Mouse (Mus musculus): ENCODE measurements around the gene Slit1.

- TF ChIP-seq POLR2A (IDR thresholded peaks at IDR 0.05; ENCODE audit: control insufficient read depth, extremely low read depth, insufficient read depth, low read length, poor library complexity) (no peak), CTCF (IDR thresholded peaks at IDR 0.05; ENCODE audit: borderline replicate concordance, control insufficient read depth, extremely low read depth, insufficient read depth, low read length, poor library complexity) (no peak)
These were observed 33.8 kb downstream of the Slit1 start for GRCm38 (mm10) chr19:41709497-41710165.
